In genomic region chr7:27674522-27675221, GRCm38 (mm10) we compare ENCODE assay signal across 8 mouse cellular contexts. TPM values are rescaled to one million over a fixed set of nuclear protein-coding genes. Genes with fewer than 3 reads are reported as not detected.
DNase-seq lines count a peak whose midpoint lies in the region; ATAC-seq and TF ChIP-seq lines count a peak whose summit lies in the region.

Gene Map3k10 (minus strand): TSS chr7:27674598.

- H3K4me2 ChIP-seq in kidney, embryonic 14.5 days (replicated peaks; ENCODE audit: low read depth, low read length) = peak within 1 kb of the TSS; percentile 97
- peak within 1 kb of the TSS; percentile 97 for H3K4me2 ChIP-seq in limb, embryonic 15.5 days

- no peak for TF ChIP-seq CTCF in bone marrow macrophage, adult 2 months (IDR thresholded peaks at IDR 0.05; ENCODE audit: low read depth, low read length)
- TF ChIP-seq CTCF in embryonic fibroblast, embryonic 13.5 days (IDR thresholded peaks at IDR 0.05; ENCODE audit: borderline replicate concordance, insufficient read depth, low read length) = no peak

- H3K9me3 ChIP-seq in kidney, embryonic 14.5 days (ENCODE audit: control insufficient read depth, low read length) = no peaks in the 10 kb centered on the region
- H3K9me3 ChIP-seq in limb, embryonic 15.5 days = no peaks in the 10 kb centered on the region

- DNase-seq in A20 (ENCODE audit: low read depth, low spot score) = peak; percentile 99
- peak; percentile 90 to 94 for DNase-seq in heart, adult 9 months (ENCODE audit: low spot score in 2 of 2)
- peak; percentile 57 to 77 for DNase-seq in monocyte, adult 2 months (ENCODE audit: low read depth in 1 of 2, low spot score in 2 of 2)
- peak; percentile 90 to 91 for DNase-seq in spleen, postnatal 36 days (ENCODE audit: low spot score in 2 of 2)

- no peaks in the 10 kb centered on the region for H3K27me3 ChIP-seq in kidney, embryonic 14.5 days (ENCODE audit: control insufficient read depth, insufficient read depth, low read length)
- no peaks in the 10 kb centered on the region for H3K27me3 ChIP-seq in limb, embryonic 15.5 days

- peak; percentile 97 for ATAC-seq in kidney, embryonic 14.5 days (ENCODE audit: low FRiP score, low TSS enrichment)
- peak; percentile 96 for ATAC-seq in limb, embryonic 15.5 days (ENCODE audit: insufficient number of reproducible peaks, low FRiP score, low TSS enrichment, low read depth)

- H3K4me1 ChIP-seq in bone marrow macrophage, adult 2 months (ENCODE audit: control insufficient read depth, insufficient read depth, low read length) = peaks cover 10% of the 10 kb centered on the region
- peaks cover 5% of the 10 kb centered on the region; the same call in 1 of the 2 replicates for H3K4me1 ChIP-seq in embryonic fibroblast, embryonic 13.5 days (ENCODE audit: control insufficient read depth, insufficient read depth, low read length)
- H3K4me1 ChIP-seq in kidney, embryonic 14.5 days (ENCODE audit: control insufficient read depth, insufficient read depth, low read length) = peaks cover 12% of the 10 kb centered on the region
- H3K4me1 ChIP-seq in limb, embryonic 15.5 days = peaks cover 28% of the 10 kb centered on the region

- TF ChIP-seq POLR2A in bone marrow macrophage, adult 2 months (IDR thresholded peaks at IDR 0.05; ENCODE audit: borderline replicate concordance, low read depth, low read length) = no peak
- TF ChIP-seq POLR2A in embryonic fibroblast, embryonic 13.5 days (IDR thresholded peaks at IDR 0.05; ENCODE audit: low read depth, low read length) = peak; percentile 65

- peak within 1 kb of the TSS; percentile 75 for H3K27ac ChIP-seq in bone marrow macrophage, adult 2 months (ENCODE audit: insufficient read depth, low read depth, low read length)
- peak within 1 kb of the TSS; percentile 76 for H3K27ac ChIP-seq in embryonic fibroblast, embryonic 13.5 days (ENCODE audit: insufficient read depth, low read length)
- peak within 1 kb of the TSS; percentile 89 for H3K27ac ChIP-seq in kidney, embryonic 14.5 days (ENCODE audit: low read depth, low read length)
- peak within 1 kb of the TSS; percentile 86 for H3K27ac ChIP-seq in limb, embryonic 15.5 days

- H3K9ac ChIP-seq in kidney, embryonic 14.5 days (ENCODE audit: low read depth, low read length) = peak within 1 kb of the TSS; percentile 77
- peak within 1 kb of the TSS; percentile 78 for H3K9ac ChIP-seq in limb, embryonic 15.5 days

- under 1% methylated on average over 31 of the region's 31 CpGs for WGBS in kidney, embryonic 14.5 days
- WGBS in limb, embryonic 15.5 days = under 1% methylated on average over 28 of the region's 31 CpGs

- H3K36me3 ChIP-seq in kidney, embryonic 14.5 days (ENCODE audit: control insufficient read depth, insufficient read depth, low read length) = peaks cover 4% of the 10 kb centered on the region; the same call in 1 of the 2 replicates
- H3K36me3 ChIP-seq in limb, embryonic 15.5 days = peaks cover 12% of the 10 kb centered on the region

- H3K4me3 ChIP-seq in bone marrow macrophage, adult 2 months (ENCODE audit: insufficient read depth, low read length) = peak within 1 kb of the TSS; percentile 61
- H3K4me3 ChIP-seq in embryonic fibroblast, embryonic 13.5 days (ENCODE audit: insufficient read depth, low read length) = peak within 1 kb of the TSS; percentile 57
- H3K4me3 ChIP-seq in kidney, embryonic 14.5 days (ENCODE audit: low read length) = peak within 1 kb of the TSS; percentile 76
- peak within 1 kb of the TSS; percentile 92 for H3K4me3 ChIP-seq in limb, embryonic 15.5 days

RNA-seq across cellular contexts. Expression of gene Map3k10, which starts in this region (rescaled TPM):
- 12.2 and 12.6 TPM in 2 replicates for polyA plus RNA-seq in bone marrow macrophage, adult 2 months (2012; ENCODE audit: insufficient read depth, insufficient read length, missing spikeins)
- 26.2 and 28.1 TPM in 2 replicates for polyA plus RNA-seq in embryonic fibroblast, embryonic 13.5 days (2011; ENCODE audit: insufficient read length, low read depth, missing spikeins)
- polyA plus RNA-seq in kidney, embryonic 14.5 days (2014; fragmentation: Nextera tagmentation; extraction: Ambion mirVana) = 7.7 and 9.4 TPM in 2 replicates
- 5.8 and 9.0 TPM in 2 replicates for polyA plus RNA-seq in limb, embryonic 15.5 days (2015; fragmentation: Nextera tagmentation; extraction: Ambion mirVana)

Comparison
In these comparisons a context has a peak if more than half of its experiments do, and no peak if none do; other contexts are left out.
1. Peak in every context shown above with its lines: DNase-seq, ATAC-seq, H3K4me3 ChIP-seq and H3K27ac ChIP-seq.